Mouse (Mus musculus): ENCODE data around the gene Stc2. TPM values are rescaled to one million over a fixed set of nuclear protein-coding genes. Genes with fewer than 3 reads are reported as not detected.

The Stc2 gene
- 1 to 10 TPM; 5.1 to 5.3 TPM for total RNA-seq (2021)

- peak; percentile 54 to 63 for DNase-seq
Observed at GRCm38 (mm10) chr11:31369648-31370286, at the start of gene Stc2. Gene Stc2 (minus strand): TSS chr11:31370074.

GRCm38 (mm10) chr11:31417071-31417470 lies 47.2 kb upstream of the Stc2 start:
- no peak for DNase-seq

DNA sequence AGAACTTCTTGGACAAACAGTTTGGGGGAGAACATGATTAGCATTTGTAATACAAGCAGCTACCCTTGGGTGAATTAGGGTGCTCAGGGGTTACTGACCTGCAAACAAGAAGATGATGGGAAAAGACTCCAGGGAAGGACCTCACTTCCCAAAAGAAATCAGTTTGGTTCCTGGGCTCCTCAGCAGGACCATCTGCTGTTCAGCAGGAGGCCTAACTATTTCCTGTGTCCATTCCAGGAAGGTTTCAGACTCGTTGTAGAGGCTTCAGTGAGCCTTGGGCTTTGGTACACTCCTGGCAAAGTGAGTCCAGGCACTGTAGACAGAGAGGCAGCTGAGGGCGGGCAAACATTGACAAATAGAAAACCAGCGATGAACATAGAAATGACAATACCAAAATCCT lies 42.5 kb upstream of the Stc2 start:
- no peak for DNase-seq

DNA sequence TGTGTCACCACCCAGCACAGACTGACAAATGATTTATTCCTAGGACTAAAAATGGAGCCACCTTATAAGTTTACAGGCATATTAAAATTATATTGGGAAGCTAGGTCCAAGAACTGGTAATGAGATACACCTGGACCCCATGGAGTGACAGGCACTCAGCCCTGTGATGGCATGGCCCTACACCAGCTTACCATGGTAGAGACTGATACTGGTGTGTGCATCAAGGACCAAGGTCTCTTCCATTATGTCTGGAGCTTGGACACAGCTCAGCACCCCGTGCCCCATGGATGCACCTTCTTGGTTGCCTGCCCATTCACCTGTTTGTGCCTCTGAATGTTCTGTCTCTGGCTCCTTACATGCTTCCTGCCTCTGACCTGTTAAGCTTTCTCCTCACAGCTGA lies 36.9 kb upstream of the Stc2 start:
- no peak for DNase-seq

DNA sequence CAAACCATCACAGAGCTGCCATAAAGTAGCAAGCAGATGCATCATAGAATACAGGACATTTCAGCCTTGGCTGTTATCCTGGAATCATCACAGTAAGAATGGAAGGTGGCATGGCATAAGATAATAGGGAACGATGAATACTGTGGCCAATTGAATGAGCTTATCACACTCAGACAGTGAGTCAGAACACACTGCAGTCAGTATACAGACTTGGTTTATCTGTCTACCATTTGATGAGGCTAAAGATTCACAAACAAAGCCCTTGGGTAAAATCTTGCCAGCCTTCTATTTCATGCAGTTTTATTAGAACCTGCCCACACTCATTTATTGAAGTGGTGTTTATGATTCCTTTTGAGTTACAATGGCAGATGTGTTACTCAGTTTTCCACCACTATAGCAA lies 33.2 kb upstream of the Stc2 start:
- no peak for DNase-seq

DNA sequence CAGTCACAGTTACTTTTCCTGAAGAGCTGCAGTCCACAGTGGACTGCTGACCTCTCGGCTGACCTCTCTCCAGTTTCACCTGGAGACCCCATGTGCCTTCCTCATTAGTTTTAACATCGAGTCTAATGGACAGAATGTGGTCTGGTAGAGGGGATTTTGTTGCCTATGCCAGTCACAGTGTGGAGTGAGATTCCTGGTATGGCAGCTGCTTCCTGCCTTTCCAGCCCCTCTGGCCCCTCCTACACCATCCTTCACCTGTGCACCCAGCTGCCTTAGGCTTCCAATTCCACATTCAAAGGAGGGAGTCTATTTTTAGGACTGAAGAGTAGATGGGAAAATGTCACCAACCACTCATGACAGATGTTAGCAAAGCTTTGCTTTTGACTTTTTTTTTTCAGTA lies 28.7 kb upstream of the Stc2 start:
- no peak for DNase-seq

DNA sequence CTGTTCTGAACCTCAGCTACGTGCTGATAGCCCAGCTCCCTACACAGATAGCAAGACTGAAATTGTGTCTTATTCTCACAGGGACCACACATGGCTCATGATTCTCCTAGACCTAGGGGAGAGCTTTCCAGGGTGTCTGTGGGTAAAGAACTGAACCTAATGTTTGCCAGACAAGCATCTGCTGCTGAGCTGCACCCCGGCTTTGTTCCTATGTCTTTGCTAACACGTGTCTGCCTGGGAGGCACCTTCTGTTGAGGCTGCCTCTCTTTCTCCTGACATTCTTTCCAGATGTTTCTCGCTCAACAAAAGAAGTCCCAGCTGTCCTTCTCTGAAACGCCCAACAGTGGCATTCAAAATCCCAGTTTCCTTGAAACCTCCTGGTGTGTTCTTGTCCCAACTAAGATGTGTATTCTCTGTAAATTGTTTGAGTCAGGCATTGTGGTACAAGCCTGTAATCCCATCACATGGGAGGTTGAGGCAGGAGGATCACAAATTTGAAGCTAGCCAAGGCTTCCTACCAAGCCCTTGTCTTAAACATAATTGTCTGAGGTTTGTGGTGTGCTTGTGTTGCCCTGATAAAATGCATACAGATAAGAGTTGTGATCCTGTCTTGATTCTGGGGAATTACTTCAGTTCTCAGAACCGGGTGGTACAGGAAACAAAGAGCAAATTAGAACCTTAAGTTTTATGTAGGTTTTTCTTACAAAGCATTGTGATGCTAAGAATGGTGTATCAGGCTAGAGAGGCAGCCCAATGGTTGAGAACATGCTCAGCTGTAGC lies 27.0 kb upstream of the Stc2 start:
- no peak for DNase-seq

- DNase-seq: no peak
Observed at GRCm38 (mm10) chr11:31394026-31394425, 24.2 kb upstream of the Stc2 start.

- DNase-seq: no peak
Observed at GRCm38 (mm10) chr11:31392340-31392739, 22.5 kb upstream of the Stc2 start.

GRCm38 (mm10) chr11:31388890-31389289 lies 19.0 kb upstream of the Stc2 start:
- DNase-seq: no peak

DNA sequence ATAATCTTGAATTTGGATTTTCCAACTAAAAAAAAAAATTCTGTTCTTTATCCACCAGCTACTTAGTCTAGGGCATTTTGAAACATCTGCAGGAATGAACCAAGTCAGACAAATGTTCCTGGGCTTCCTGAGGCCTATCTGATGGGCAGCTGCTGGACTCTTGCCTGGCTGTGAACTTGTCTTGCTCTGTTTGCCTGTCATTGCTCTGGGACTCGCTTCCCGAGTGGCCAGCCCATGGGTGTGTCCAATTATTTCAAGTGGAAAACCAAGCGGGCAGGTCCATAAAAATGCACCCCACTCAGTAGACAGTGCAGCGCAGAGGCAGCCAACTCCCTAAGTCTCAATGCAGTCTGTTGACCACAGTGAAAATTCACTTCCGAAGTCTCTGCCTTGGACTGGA lies 17.7 kb upstream of the Stc2 start:
- no peak for DNase-seq

DNA sequence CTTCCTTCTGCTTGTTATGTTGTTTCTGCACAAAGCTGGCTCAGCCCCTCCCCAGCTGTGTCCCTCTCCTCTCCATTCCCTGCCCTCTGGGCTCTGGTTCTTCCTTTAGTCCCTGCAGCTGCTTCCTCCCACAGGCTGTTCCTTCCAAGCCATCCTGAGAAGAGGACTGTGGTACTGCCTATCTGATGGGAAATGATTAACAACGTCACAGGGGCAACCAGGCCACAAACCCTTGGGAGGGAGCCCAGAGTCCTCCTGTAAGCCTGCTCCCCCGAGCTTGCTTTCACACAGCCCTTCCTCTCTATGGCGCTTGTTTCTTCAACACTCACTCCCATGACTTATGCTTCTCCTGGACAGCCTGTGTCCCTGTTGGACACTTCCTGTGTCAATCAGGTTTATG lies 16.7 kb upstream of the Stc2 start:
- no peak for DNase-seq

GRCm38 (mm10) chr11:31383968-31384367 lies 14.1 kb upstream of the Stc2 start:
- no peak for DNase-seq

DNA sequence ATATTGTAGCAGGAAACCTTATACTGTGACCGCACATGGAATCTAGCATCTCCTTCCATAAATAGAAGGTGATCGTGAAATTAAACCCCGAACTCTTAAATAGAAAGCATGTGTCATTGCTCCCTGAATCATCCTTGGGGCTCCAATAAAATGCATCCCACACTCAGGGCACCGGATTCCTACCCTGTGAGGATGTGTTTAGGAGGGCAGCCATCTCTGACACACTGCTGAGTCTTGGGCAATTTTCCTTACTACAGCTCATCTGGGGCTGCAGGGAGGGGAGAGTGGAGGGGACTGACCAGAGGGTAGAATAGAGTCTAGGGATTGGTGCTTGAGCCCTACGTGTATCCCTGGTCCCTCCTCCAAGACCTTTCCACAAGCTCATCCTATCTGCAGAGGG lies 12.3 kb upstream of the Stc2 start:
- no peak for DNase-seq

GRCm38 (mm10) chr11:31373438-31373837 lies 3.6 kb upstream of the Stc2 start:
- no peak for DNase-seq

- no peak for DNase-seq
Observed at GRCm38 (mm10) chr11:31372206-31372605, 2.3 kb upstream of the Stc2 start.

DNA sequence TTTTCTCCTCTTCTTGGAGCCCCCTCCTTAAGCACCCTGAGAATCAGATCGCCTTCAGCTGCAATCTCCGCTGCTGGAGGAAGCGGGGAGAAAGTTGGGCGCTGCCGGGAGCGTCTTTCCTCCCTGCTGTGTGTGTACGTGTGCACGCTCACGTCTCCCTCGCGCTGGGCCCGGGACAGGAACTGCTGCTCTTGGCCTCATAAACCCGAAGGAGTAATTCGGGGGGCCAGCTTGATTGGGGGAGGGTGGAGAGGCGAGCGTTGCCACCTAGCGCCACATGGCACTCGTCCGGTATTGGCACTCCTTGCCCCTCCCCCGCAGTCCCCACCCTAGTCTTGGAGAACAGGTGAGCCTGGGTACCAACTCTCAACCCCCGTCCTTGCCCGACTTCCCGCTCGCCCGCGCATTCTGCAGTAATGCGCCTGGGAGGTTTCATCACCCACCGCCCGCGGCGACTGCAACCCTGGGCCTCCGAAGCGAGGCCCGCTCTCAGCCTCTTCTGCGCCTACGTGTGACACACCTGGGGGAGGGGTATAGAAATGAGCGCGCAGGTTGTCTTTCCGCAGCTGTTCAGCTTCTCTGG lies 1.5 kb upstream of the Stc2 start:
- DNase-seq: no peak

GRCm38 (mm10) chr11:31370436-31371230 lies 759 bp upstream of the Stc2 start:
- DNase-seq: no peak

DNA sequence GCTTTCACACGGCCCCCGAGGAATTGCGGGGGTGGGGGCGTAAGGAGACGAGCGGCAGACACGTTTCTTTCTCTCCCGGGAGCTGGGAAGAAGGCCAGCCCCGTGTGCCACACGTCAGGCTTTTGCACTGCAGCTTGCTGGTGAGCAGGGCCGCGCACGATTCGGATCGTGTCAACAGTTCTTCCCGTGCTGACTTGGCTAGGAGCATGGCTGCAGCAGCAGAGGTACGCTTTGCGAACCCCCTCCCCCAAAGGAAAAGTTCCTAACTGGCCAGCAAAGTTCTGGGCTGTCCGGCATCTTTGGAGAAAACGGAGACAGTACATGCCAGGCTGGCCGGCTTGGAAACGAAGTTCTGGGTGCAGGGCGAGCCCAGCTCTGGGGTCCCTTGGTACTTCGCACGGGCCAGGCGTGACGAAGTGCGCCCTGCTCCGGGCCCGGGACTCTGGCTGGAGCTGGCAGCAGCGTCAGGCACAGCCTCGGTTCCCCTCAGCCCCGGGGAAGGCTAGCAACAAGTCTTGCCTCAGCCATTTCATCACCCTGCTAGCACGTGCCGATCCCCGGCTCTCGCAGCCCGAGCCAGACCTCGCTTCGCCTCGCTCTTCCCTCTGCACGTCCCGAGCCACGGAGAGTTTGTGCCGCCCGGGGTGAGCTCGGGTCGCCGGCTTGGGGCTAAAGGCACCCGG lies 768 bp downstream of the Stc2 start:
- DNase-seq: peak; percentile 40

DNA sequence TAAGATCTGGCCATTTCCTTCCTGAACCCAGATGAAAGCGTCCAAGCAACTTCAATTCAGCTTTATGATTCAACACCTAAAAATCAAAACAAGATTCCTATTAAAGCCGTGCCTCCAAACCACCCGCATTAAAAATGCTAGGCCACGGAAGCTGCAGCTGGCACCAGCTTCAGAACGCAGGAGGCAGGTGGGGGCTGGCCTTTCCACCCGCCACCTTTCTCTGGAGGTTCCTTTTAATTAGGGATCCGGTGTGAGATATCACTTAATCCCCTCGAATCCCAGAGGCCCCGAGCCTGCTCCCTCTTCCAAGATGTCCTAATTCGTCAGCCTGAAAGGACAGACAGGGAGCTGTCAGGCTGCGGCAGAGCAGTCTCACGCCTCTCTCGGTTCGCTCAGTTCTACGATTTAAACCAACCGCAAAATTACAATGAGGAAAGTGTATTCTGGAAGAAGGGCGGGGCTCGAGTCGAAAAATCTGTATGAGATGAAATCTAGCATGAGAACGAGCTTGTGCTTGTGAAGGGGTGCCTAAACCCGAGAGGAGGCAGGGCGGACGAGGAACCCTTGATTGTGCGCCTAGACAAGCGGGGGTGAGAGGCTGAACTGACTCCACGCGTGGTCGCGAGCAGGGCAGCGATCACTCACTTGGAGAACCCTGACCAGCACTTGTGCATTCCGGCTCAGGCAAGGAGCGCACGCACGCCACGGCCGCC lies 1.5 kb downstream of the Stc2 start:
- peak in 1 of 2 experiments; percentile 42 for DNase-seq

DNA sequence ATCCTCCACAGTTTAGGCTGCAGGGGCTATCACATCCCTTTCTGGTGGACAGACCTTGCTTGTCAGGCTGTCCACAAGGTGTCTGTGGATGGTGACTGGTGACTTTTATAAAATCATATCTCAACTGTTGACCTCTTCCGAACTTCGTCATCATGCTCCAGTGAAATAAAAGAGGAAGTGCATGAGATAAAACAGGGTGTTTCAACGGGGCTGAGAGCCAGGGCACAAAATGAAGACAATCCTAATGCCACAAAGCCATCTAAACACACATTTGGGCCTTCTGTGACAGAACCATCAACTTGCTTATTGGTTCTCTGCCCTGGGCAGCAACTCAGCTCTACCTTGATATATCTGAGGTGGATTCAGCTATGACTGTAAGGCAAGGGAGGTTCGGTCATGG lies 3.0 kb downstream of the Stc2 start:
- DNase-seq: no peak

GRCm38 (mm10) chr11:31366421-31366820 lies 3.5 kb downstream of the Stc2 start:
- DNase-seq: no peak

All from layer of hippocampus, postnatal 36 days (tissue).